Mouse (Mus musculus) C3H10T1/2 (cell line): ENCODE results near the gene Abcf2. TPM values are rescaled to one million over a fixed set of nuclear protein-coding genes. Genes with fewer than 3 reads are reported as not detected.

ENCODE experiments used
- polyA plus RNA-seq, 2 experiments: library from polyadenylated mRNA; unstranded; fragments of >200 nt; fragmentation: generic; extraction: Trizol; gene quantifications; one replicate each; pipeline ENCODE4 v1.2.1; 2012; ENCODE audit warnings: missing spikeins in 2 of 2

The Abcf2 gene
- 10 to 100 TPM; 45.7 to 72.5 TPM for polyA plus RNA-seq

GRCm38 (mm10) chr5:24577183-24577929, at the start of gene Abcf2:
Gene Abcf2 (minus strand): TSS chr5:24577467.

GRCm38 (mm10) chr5:24623986-24624821, 46.9 kb upstream of the Abcf2 start, which contains the start of gene Smarcd3:
Gene Smarcd3 (minus strand): TSS chr5:24624411.

GRCm38 (mm10) chr5:24586547-24587199, 9.4 kb upstream of the Abcf2 start, which contains the start of gene Chpf2:
Gene Chpf2 (plus strand): TSS chr5:24586741.

GRCm38 (mm10) chr5:24556709-24557108, 20.6 kb downstream of the Abcf2 start, which contains the start of gene 4931409K22Rik:
Gene 4931409K22Rik (minus strand): TSS chr5:24556809.

GRCm38 (mm10) chr5:24540387-24541143, 36.7 kb downstream of the Abcf2 start, which contains the start of gene Asb10:
Gene Asb10 (minus strand): TSS chr5:24540978.

GRCm38 (mm10) chr5:24526889-24527230, 50.4 kb downstream of the Abcf2 start, which contains the start of gene Gbx1:
Gene Gbx1 (minus strand): TSS chr5:24527202.

Other genes with a start within 250 kb of the Abcf2 start
- 1 to 10 TPM in 1 of 2 experiments, under 1 TPM in 1; 0.64 to 1.5 TPM for gene Kcnh2, start 225.9 kb downstream of the Abcf2 start, polyA plus RNA-seq
- gene Nos3, start 212.7 kb downstream of the Abcf2 start, polyA plus RNA-seq: under 1 TPM; 0.12 to 0.16 TPM
- gene Atg9b, start 185.3 kb downstream of the Abcf2 start, polyA plus RNA-seq: under 1 TPM; 0.05 to 0.07 TPM
- gene Abcb8, start 183.8 kb downstream of the Abcf2 start, polyA plus RNA-seq: 10 to 100 TPM; 37.0 to 55.6 TPM
- under 1 TPM; 0.05 to 0.72 TPM for gene Asic3, start 164.1 kb downstream of the Abcf2 start, polyA plus RNA-seq
- gene Cdk5, start 153.9 kb downstream of the Abcf2 start, polyA plus RNA-seq: 10 to 100 TPM; 35.5 to 47.7 TPM
- 10 to 100 TPM; 42.0 to 81.7 TPM for gene Slc4a2, start 153.6 kb downstream of the Abcf2 start, polyA plus RNA-seq
- 10 to 100 TPM; 71.2 to 86.2 TPM for gene Fastk, start 132.2 kb downstream of the Abcf2 start, polyA plus RNA-seq
- 10 to 100 TPM; 15.6 to 24.7 TPM for gene Tmub1, start 129.6 kb downstream of the Abcf2 start, polyA plus RNA-seq
- gene Agap3, start 125.3 kb downstream of the Abcf2 start, polyA plus RNA-seq: 10 to 100 TPM; 87.5 to 91.0 TPM
- gene Gbx1, start 50.3 kb downstream of the Abcf2 start, polyA plus RNA-seq: under 1 TPM; 0.01 to 0.08 TPM
- under 1 TPM in 1 of 2 experiments, not detected in 1; 0.12 TPM for gene Asb10, start 36.5 kb downstream of the Abcf2 start, polyA plus RNA-seq
- gene 4931409K22Rik, start 20.7 kb downstream of the Abcf2 start, polyA plus RNA-seq: under 1 TPM in 1 of 2 experiments, not detected in 1; 0.02 TPM
- gene Chpf2, start 9.3 kb upstream of the Abcf2 start, polyA plus RNA-seq: 10 to 100 TPM; 13.6 to 31.3 TPM
- 100 to 1,000 TPM in 1 of 2 experiments, 10 to 100 TPM in 1; 45.0 to 101 TPM for gene Smarcd3, start 46.9 kb upstream of the Abcf2 start, polyA plus RNA-seq
- gene Nub1, start 108.1 kb upstream of the Abcf2 start, polyA plus RNA-seq: 10 to 100 TPM in 1 of 2 experiments, 1 to 10 TPM in 1; 6.4 to 56.8 TPM
- gene Wdr86, start 153.3 kb upstream of the Abcf2 start, polyA plus RNA-seq: under 1 TPM in 1 of 2 experiments, not detected in 1; 0.38 TPM
- 1 to 10 TPM in 1 of 2 experiments, under 1 TPM in 1; 0.94 to 4.4 TPM for gene Crygn, start 180.5 kb upstream of the Abcf2 start, polyA plus RNA-seq